Comparison of ENCODE assay signal across 15 mouse cellular contexts in genomic region chr9:89906645-89907044, GRCm38 (mm10). TPM values are rescaled to one million over a fixed set of nuclear protein-coding genes. Genes with fewer than 3 reads are reported as not detected.
"Had no signal": no experiment of that assay in that cellular context is flagged by ENCODE, and none has a peak within 500 bp of the region (broad histone marks: within the 10 kb centered on the region; RNA-seq: fewer than 3 reads in every experiment).

No protein-coding gene starts in this region.

- H3K36me3 ChIP-seq: limb, embryonic 12.5 days; liver, embryonic 15.5 days; midbrain, embryonic 13.5 days had no signal

- H3K27ac ChIP-seq: kidney, postnatal 0 days; limb, embryonic 12.5 days; liver, embryonic 15.5 days; midbrain, embryonic 13.5 days had no signal

- H3K4me3 ChIP-seq: limb, embryonic 12.5 days; liver, embryonic 15.5 days; midbrain, embryonic 13.5 days had no signal

- DNase-seq: kidney, postnatal 36 days; lung, adult 2 months; lung, postnatal 36 days; retina, postnatal 1 day; right cerebral cortex, postnatal 4 days; spleen, adult 18-20 months; thymus, adult 2 months; thymus, postnatal 25 days had no signal

RNA-seq across cellular contexts. Expression of gene Rasgrf1, which starts 3.1 kb away (rescaled TPM):
- total RNA-seq: neutrophil, adult 5-6 weeks had no signal
- polyA plus RNA-seq: liver, embryonic 11.5 days; liver, embryonic 15.5 days; neural tube, embryonic 11.5 days had no signal
